Mouse (Mus musculus): Measurements from ENCODE around the gene Plekho1.

GRCm38 (mm10) chr3:96031991-96032651, 36.3 kb upstream of the Plekho1 start:
- TF ChIP-seq CEBPB (IDR thresholded peaks at IDR 0.05; ENCODE audit: low read depth), result no peak
- TF ChIP-seq CTCF (IDR thresholded peaks at IDR 0.05; ENCODE audit: control insufficient read depth, insufficient read depth, insufficient read length), result no peak
- no peak for TF ChIP-seq MAX (IDR thresholded peaks at IDR 0.05)
- TF ChIP-seq MYOG (IDR thresholded peaks at IDR 0.05; ENCODE audit: control insufficient read depth, extremely low read depth, insufficient read length), result no peak

All from C2C12 (cell line).